Mouse (Mus musculus): ENCODE data around the gene Efcab12. TPM values are rescaled to one million over a fixed set of nuclear protein-coding genes. Genes with fewer than 3 reads are reported as not detected.

Efcab12 gene
- total RNA-seq, 2 experiments from 2014 or later: 3.8 to 5.3 TPM

DNA sequence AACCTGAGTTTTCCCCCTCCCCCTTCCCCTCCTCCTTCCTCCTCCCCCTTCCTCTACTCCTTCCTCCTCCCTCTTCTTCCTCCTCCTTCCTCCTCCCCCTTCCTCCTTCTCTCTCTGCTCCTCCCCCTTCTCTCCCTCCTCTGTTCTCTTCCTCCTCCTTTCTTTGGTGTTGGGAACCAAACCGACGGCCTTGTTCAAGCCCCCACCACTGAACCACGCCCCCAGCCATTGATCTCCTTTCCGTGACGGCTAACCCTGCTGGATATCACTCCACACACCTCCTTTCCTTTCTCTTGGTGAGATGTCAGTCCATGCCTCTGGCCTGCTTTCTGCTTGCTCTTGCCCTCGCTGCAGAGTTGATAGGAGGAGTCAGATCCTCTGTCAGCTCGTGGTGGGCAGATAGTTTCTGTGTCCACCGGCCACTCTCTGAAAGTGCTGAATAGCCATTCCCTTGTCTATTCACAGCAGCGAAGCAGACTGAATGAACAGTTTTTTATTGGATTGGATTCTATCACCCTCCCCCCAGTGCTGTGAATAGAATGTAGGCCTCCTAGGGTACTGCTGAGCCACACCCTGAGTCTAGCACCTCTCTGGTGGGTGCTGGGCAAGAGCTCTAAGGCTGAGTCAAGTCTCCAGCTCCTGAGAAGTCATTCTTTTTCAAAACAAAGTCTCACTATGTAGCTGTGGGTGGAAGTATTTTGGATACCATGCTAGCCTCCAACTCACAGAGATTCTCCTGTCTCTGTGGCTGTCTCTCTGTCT, 76.0 kb downstream of the Efcab12 start, which contains the start of gene Tmem40:
Gene Tmem40, minus strand, starts transcription at position 416 of the 762 bp plus-strand sequence.
- intact Hi-C loops (cut with DNase I): no loop called here
- no peak for DNase-seq (ENCODE audit: low spot score in 2 of 2)

GRCm38 (mm10) chr6:115760982-115761381, 77.2 kb downstream of the Efcab12 start:
- intact Hi-C loops (cut with DNase I): no loop called here
- DNase-seq (ENCODE audit: low spot score in 2 of 2): no peak

Small RNAs within 50 kb of the gene (microRNA-seq; reads per million reads assigned to microRNA genes)
- not detected for gene Mir7660

Other genes with a start within 250 kb of the Efcab12 start
- gene Mkrn2os, start 245.8 kb downstream of the Efcab12 start, total RNA-seq (2021): not detected
- gene Mkrn2, start 236.5 kb downstream of the Efcab12 start, total RNA-seq (2021): 10 to 100 TPM; 34.4 to 34.6 TPM
- 10 to 100 TPM; 90.3 to 90.7 TPM for gene Raf1, start 161.8 kb downstream of the Efcab12 start, total RNA-seq (2021)
- 1 to 10 TPM; 1.4 to 2.1 TPM for gene Tmem40, start 76.0 kb downstream of the Efcab12 start, total RNA-seq (2021)
- gene Cand2, start 63.9 kb downstream of the Efcab12 start, total RNA-seq (2021): 1 to 10 TPM; 2.0 to 2.3 TPM
- 100 to 1,000 TPM; 444 to 498 TPM for gene Rpl32, start 29.7 kb downstream of the Efcab12 start, total RNA-seq (2021)
- 1 to 10 TPM; 8.2 to 9.0 TPM for gene Mbd4, start 15.0 kb upstream of the Efcab12 start, total RNA-seq (2021)
- gene Ift122, start 15.1 kb upstream of the Efcab12 start, total RNA-seq (2021): 10 to 100 TPM; 27.0 to 31.0 TPM
- gene Rho, start 93.3 kb upstream of the Efcab12 start, total RNA-seq (2021): under 1 TPM; 0.17 to 0.70 TPM
- gene H1foo, start 106.5 kb upstream of the Efcab12 start, total RNA-seq (2021): not detected
- gene Plxnd1, start 156.6 kb upstream of the Efcab12 start, total RNA-seq (2021): 100 to 1,000 TPM; 115 to 121 TPM